Comparison of ENCODE assay signal across 9 mouse cellular contexts in the genomic region with DNA sequence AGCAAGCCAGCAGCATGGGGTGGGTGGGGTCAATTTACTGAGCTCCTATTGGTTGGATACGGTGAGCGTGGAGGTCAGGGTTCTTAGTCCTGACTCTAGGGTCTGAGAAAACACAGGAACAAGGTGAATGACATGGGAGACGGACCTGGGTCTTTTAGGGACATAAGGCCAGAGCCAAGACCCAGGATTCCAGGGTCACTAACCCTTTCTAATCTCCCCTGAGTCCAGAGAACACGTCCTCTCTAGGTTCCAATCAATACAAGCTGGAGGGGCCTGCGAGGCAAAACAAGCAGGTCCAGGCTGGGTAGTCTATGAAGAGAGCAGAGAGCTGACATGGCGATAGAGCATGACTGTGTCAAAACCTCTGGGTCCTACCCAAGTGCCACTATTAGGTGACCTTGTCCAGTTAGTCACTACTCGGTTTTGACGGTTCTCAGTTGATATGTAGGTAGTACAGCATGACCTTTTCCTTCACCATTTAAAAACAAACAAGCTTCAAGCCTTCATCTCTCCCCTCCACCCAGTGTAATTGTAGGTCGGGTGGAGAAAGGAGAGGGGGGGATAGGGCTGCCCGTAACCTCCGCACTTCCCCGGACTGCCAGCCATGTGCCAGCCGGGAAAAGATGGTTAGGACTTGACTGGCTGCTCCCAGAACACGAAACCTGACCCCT. TPM values are rescaled to one million over a fixed set of nuclear protein-coding genes. Genes with fewer than 3 reads are reported as not detected.
A peak's percentile ranks its signal among the peaks of the same experiment; 100 is the strongest.
DNase-seq lines count a peak whose midpoint lies in the region; ATAC-seq lines count a peak whose summit lies in the region.
"Had no signal": no experiment of that assay in that cellular context is flagged by ENCODE, and none has a peak within 500 bp of the region (broad histone marks: within the 10 kb centered on the region; RNA-seq: fewer than 3 reads in every experiment).

No protein-coding gene starts in this region.

- H3K9me3 ChIP-seq in lung, embryonic 15.5 days, result no peaks in the 10 kb centered on the region
- H3K9me3 ChIP-seq in embryonic facial prominence, embryonic 15.5 days (replicated peaks), result no peaks in the 10 kb centered on the region
- H3K9me3 ChIP-seq in hindbrain, embryonic 15.5 days, result no peaks in the 10 kb centered on the region
- no peaks in the 10 kb centered on the region for H3K9me3 ChIP-seq in liver, embryonic 15.5 days (replicated peaks)

- H3K27me3 ChIP-seq in lung, embryonic 15.5 days, result no peaks in the 10 kb centered on the region; the same call in 1 of the 2 replicates
- no peaks in the 10 kb centered on the region for H3K27me3 ChIP-seq in embryonic facial prominence, embryonic 15.5 days
- no peaks in the 10 kb centered on the region for H3K27me3 ChIP-seq in hindbrain, embryonic 15.5 days
- H3K27me3 ChIP-seq in liver, embryonic 15.5 days, result peaks cover 54% of the 10 kb centered on the region

- H3K4me3 ChIP-seq in lung, embryonic 15.5 days, result peak overlapping the region; percentile 56
- H3K4me3 ChIP-seq in embryonic facial prominence, embryonic 15.5 days (replicated peaks), result peak overlapping the region; percentile 57
- H3K4me3 ChIP-seq in hindbrain, embryonic 15.5 days, result peak overlapping the region; percentile 61
- H3K4me3 ChIP-seq in liver, embryonic 15.5 days (replicated peaks), result peak overlapping the region; percentile 55

- H3K4me2 ChIP-seq in lung, embryonic 15.5 days, result peak overlapping the region; percentile 80
- peak overlapping the region; percentile 94 for H3K4me2 ChIP-seq in embryonic facial prominence, embryonic 15.5 days (replicated peaks)
- peak overlapping the region; percentile 95 for H3K4me2 ChIP-seq in hindbrain, embryonic 15.5 days
- H3K4me2 ChIP-seq in liver, embryonic 15.5 days, result peak overlapping the region; percentile 85

- H3K36me3 ChIP-seq in lung, embryonic 15.5 days, result no peaks in the 10 kb centered on the region
- peaks cover 9% of the 10 kb centered on the region; the same call in 1 of the 2 replicates for H3K36me3 ChIP-seq in embryonic facial prominence, embryonic 15.5 days
- H3K36me3 ChIP-seq in hindbrain, embryonic 15.5 days, result no peaks in the 10 kb centered on the region
- 0 out of 2 replicates have a peak, but pooled peaks cover 5% of the 10 kb centered on the region for H3K36me3 ChIP-seq in liver, embryonic 15.5 days (replicated peaks)

- 12% methylated on average over 14 of the region's 14 CpGs for WGBS in lung, embryonic 15.5 days
- 14% methylated on average over 14 of the region's 14 CpGs for WGBS in embryonic facial prominence, embryonic 15.5 days
- WGBS in hindbrain, embryonic 15.5 days, result 6% methylated on average over 14 of the region's 14 CpGs
- 14% methylated on average over 14 of the region's 14 CpGs for WGBS in liver, embryonic 15.5 days (ENCODE audit: insufficient replicate concordance)

- peak overlapping the region; percentile 50 for H3K9ac ChIP-seq in lung, embryonic 15.5 days
- H3K9ac ChIP-seq in embryonic facial prominence, embryonic 15.5 days, result peak overlapping the region; percentile 28; the same call in 1 of the 2 replicates
- peak overlapping the region; percentile 70 for H3K9ac ChIP-seq in hindbrain, embryonic 15.5 days
- peak overlapping the region; percentile 14 for H3K9ac ChIP-seq in liver, embryonic 15.5 days

- DNase-seq in lung, postnatal 14 days, result no peak
- DNase-seq in right cerebral cortex, postnatal 14 days, result no peak
- no peak for DNase-seq in cerebellum, adult 18-20 months
- DNase-seq in gastrocnemius, postnatal 4 days (ENCODE audit: low spot score in 2 of 2), result no peak

- 0 out of 2 replicates have a peak overlapping the region, but pooled peaks have one; percentile 85 for H3K27ac ChIP-seq in lung, embryonic 15.5 days
- H3K27ac ChIP-seq in embryonic facial prominence, embryonic 15.5 days (replicated peaks), result peak overlapping the region; percentile 87
- peak overlapping the region; percentile 80 for H3K27ac ChIP-seq in hindbrain, embryonic 15.5 days (replicated peaks)
- H3K27ac ChIP-seq in liver, embryonic 15.5 days (replicated peaks), result peak overlapping the region; percentile 39

- peaks cover 25% of the 10 kb centered on the region for H3K4me1 ChIP-seq in lung, embryonic 15.5 days
- H3K4me1 ChIP-seq in embryonic facial prominence, embryonic 15.5 days, result peaks cover 24% of the 10 kb centered on the region
- H3K4me1 ChIP-seq in hindbrain, embryonic 15.5 days (replicated peaks), result peaks cover 19% of the 10 kb centered on the region
- peaks cover 35% of the 10 kb centered on the region for H3K4me1 ChIP-seq in liver, embryonic 15.5 days (replicated peaks)

- peak; percentile 9; the same call in 1 of the 2 replicates for ATAC-seq in lung, embryonic 15.5 days (ENCODE audit: borderline replicate concordance, extremely low read depth, low FRiP score, low TSS enrichment)
- ATAC-seq in embryonic facial prominence, embryonic 15.5 days (ENCODE audit: insufficient number of reproducible peaks, low FRiP score, low TSS enrichment, low read depth), result peak; percentile 12; the same call in 1 of the 2 replicates
- ATAC-seq in hindbrain, embryonic 15.5 days (ENCODE audit: low FRiP score, low read depth), result peak; percentile 27
- peak; percentile 25 for ATAC-seq in liver, embryonic 15.5 days (ENCODE audit: insufficient read depth)

RNA-seq across cellular contexts. Expression of a gene that starts 1.4 kb away (rescaled TPM):
- polyA plus RNA-seq in lung, embryonic 15.5 days (2015; fragmentation: Nextera tagmentation; extraction: Ambion mirVana), result 60.6 and 63.7 TPM in 2 replicates
- polyA plus RNA-seq in embryonic facial prominence, embryonic 15.5 days (2015; fragmentation: Nextera tagmentation; extraction: Ambion mirVana), result 79.3 and 98.2 TPM in 2 replicates
- 235 and 267 TPM in 2 replicates for polyA plus RNA-seq in hindbrain, embryonic 15.5 days (2015; fragmentation: Nextera tagmentation; extraction: Ambion mirVana)
- polyA plus RNA-seq in liver, embryonic 15.5 days (2015; fragmentation: Nextera tagmentation; extraction: Ambion mirVana), result 39.7 and 47.6 TPM in 2 replicates
- 100 to 1,000 TPM; 315 to 500 TPM for total RNA-seq in gastrocnemius, postnatal 4 days (2021)

RNA-seq across cellular contexts. Expression of a gene that starts 5.7 kb away (rescaled TPM):
- not detected in 2 replicates for polyA plus RNA-seq in lung, embryonic 15.5 days (2015; fragmentation: Nextera tagmentation; extraction: Ambion mirVana)
- not detected in 2 replicates for polyA plus RNA-seq in embryonic facial prominence, embryonic 15.5 days (2015; fragmentation: Nextera tagmentation; extraction: Ambion mirVana)
- polyA plus RNA-seq in hindbrain, embryonic 15.5 days (2015; fragmentation: Nextera tagmentation; extraction: Ambion mirVana), result not detected in 2 replicates
- not detected in 2 replicates for polyA plus RNA-seq in liver, embryonic 15.5 days (2015; fragmentation: Nextera tagmentation; extraction: Ambion mirVana)
- total RNA-seq in gastrocnemius, postnatal 4 days (2021), result not detected
- total RNA-seq: neutrophil, adult 5-6 weeks had no signal

RNA-seq across cellular contexts. Expression of a gene that starts 10.0 kb away (rescaled TPM):
- not detected in 2 replicates for polyA plus RNA-seq in lung, embryonic 15.5 days (2015; fragmentation: Nextera tagmentation; extraction: Ambion mirVana)
- not detected in 2 replicates for polyA plus RNA-seq in embryonic facial prominence, embryonic 15.5 days (2015; fragmentation: Nextera tagmentation; extraction: Ambion mirVana)
- not detected in 2 replicates for polyA plus RNA-seq in hindbrain, embryonic 15.5 days (2015; fragmentation: Nextera tagmentation; extraction: Ambion mirVana)
- polyA plus RNA-seq in liver, embryonic 15.5 days (2015; fragmentation: Nextera tagmentation; extraction: Ambion mirVana), result not detected in 2 replicates
- total RNA-seq in gastrocnemius, postnatal 4 days (2021), result not detected
- total RNA-seq: neutrophil, adult 5-6 weeks had no signal

RNA-seq across cellular contexts. Expression of a gene that starts 19.8 kb away (rescaled TPM):
- polyA plus RNA-seq in lung, embryonic 15.5 days (2015; fragmentation: Nextera tagmentation; extraction: Ambion mirVana), result 0.34 and 0.38 TPM in 2 replicates
- polyA plus RNA-seq in embryonic facial prominence, embryonic 15.5 days (2015; fragmentation: Nextera tagmentation; extraction: Ambion mirVana), result 5.5 and 8.1 TPM in 2 replicates
- polyA plus RNA-seq in hindbrain, embryonic 15.5 days (2015; fragmentation: Nextera tagmentation; extraction: Ambion mirVana), result 2.0 and 2.1 TPM in 2 replicates
- polyA plus RNA-seq in liver, embryonic 15.5 days (2015; fragmentation: Nextera tagmentation; extraction: Ambion mirVana), result 0.08 and 0.09 TPM in 2 replicates
- total RNA-seq in gastrocnemius, postnatal 4 days (2021), result under 1 TPM; 0.47 to 0.96 TPM

RNA-seq across cellular contexts. Expression of a gene that starts 27.9 kb away (rescaled TPM):
- polyA plus RNA-seq in lung, embryonic 15.5 days (2015; fragmentation: Nextera tagmentation; extraction: Ambion mirVana), result 40.0 and 40.1 TPM in 2 replicates
- polyA plus RNA-seq in embryonic facial prominence, embryonic 15.5 days (2015; fragmentation: Nextera tagmentation; extraction: Ambion mirVana), result 44.1 and 50.7 TPM in 2 replicates
- polyA plus RNA-seq in hindbrain, embryonic 15.5 days (2015; fragmentation: Nextera tagmentation; extraction: Ambion mirVana), result 75.2 and 82.7 TPM in 2 replicates
- polyA plus RNA-seq in liver, embryonic 15.5 days (2015; fragmentation: Nextera tagmentation; extraction: Ambion mirVana), result 12.3 and 13.6 TPM in 2 replicates
- total RNA-seq in gastrocnemius, postnatal 4 days (2021), result 10 to 100 TPM; 11.4 to 14.3 TPM

Comparison
In these comparisons a context has a peak if more than half of its experiments do, and no peak if none do; other contexts are left out.
1. H3K9ac ChIP-seq: peak in every context shown above with its lines; median percentile 70 in hindbrain, embryonic 15.5 days; 50 in lung, embryonic 15.5 days; 28 in embryonic facial prominence, embryonic 15.5 days; 14 in liver, embryonic 15.5 days.